Mouse (Mus musculus): ENCODE measurements at regions not wholly inside any gene's neighbourhood (a gene's known extent, or its start where the extent isn't known, plus 50 kb on each side); places are given as distances from the start of the nearest gene placed in this dataset.

GRCm38 (mm10) chr11:113095625-113096024, 313.6 kb downstream of the Sox9 start:
- ChIA-PET CTCF (no interaction called here), POLR2A (interaction anchor here in 2 of 4 experiments (0.7 to 1.1 kb wide), 3 partner anchors 8 to 37 kb away, joined by 3 read pairs; no protein-coding TSS in a partner anchor)

GRCm38 (mm10) chr11:113096209-113096608, 314.2 kb downstream of the Sox9 start:
- ChIA-PET CTCF (no interaction called here), POLR2A (no interaction called here)

GRCm38 (mm10) chr11:113098360-113098759, 316.3 kb downstream of the Sox9 start:
- POLR2A ChIA-PET: no interaction called here
- CTCF ChIA-PET: no interaction called here

- ChIA-PET CTCF (no interaction called here), POLR2A (no interaction called here)
These were observed 318.8 kb downstream of the Sox9 start for GRCm38 (mm10) chr11:113100800-113101199.

- CTCF ChIA-PET: interaction anchor here in 1 of 4 experiments (0.6 kb wide), 1 partner anchor 287 kb away, joined by 4 read pairs; no protein-coding TSS in a partner anchor
- POLR2A ChIA-PET: no interaction called here
These were observed 319.5 kb downstream of the Sox9 start for GRCm38 (mm10) chr11:113101534-113101933.

GRCm38 (mm10) chr11:113103161-113103845, 321.3 kb downstream of the Sox9 start:
- CTCF ChIA-PET: no interaction called here
- POLR2A ChIA-PET: interaction anchor here in 1 of 4 experiments (0.6 kb wide), 1 partner anchor 51 kb away, joined by 3 read pairs; no protein-coding TSS in a partner anchor

GRCm38 (mm10) chr11:113105371-113105770, 323.3 kb downstream of the Sox9 start:
- CTCF ChIA-PET: no interaction called here
- POLR2A ChIA-PET: no interaction called here

GRCm38 (mm10) chr11:113107205-113107844, 325.3 kb downstream of the Sox9 start:
- POLR2A ChIA-PET: no interaction called here
- CTCF ChIA-PET: no interaction called here

- ChIA-PET CTCF (no interaction called here), POLR2A (no interaction called here)
These were observed 326.1 kb downstream of the Sox9 start for GRCm38 (mm10) chr11:113107966-113108699.

GRCm38 (mm10) chr11:113109096-113109495, 327.1 kb downstream of the Sox9 start:
- ChIA-PET CTCF (no interaction called here), POLR2A (no interaction called here)

GRCm38 (mm10) chr11:113113220-113113817, 331.3 kb downstream of the Sox9 start:
- ChIA-PET POLR2A (no interaction called here), CTCF (no interaction called here)

- ChIA-PET POLR2A (interaction anchor here in 1 of 4 experiments (1.4 kb wide), 1 partner anchor 15 kb away, joined by 3 read pairs; no protein-coding TSS in a partner anchor), CTCF (no interaction called here)
These were observed 335.3 kb downstream of the Sox9 start for GRCm38 (mm10) chr11:113117179-113117898.

- ChIA-PET CTCF (interaction anchor here in 1 of 4 experiments (1.4 kb wide), 1 partner anchor 45 kb away, joined by 3 read pairs; no protein-coding TSS in a partner anchor), POLR2A (interaction anchor here in 2 of 4 experiments (0.7 to 1.8 kb wide), 5 partner anchors 10 to 249 kb away, joined by 3 to 5 read pairs (median 4); no protein-coding TSS in a partner anchor)
These were observed 338.5 kb downstream of the Sox9 start for GRCm38 (mm10) chr11:113120570-113120969.

- POLR2A ChIA-PET: interaction anchor here in 2 of 4 experiments (1.5 to 1.9 kb wide), 3 partner anchors 9 to 49 kb away, joined by 4 read pairs; no protein-coding TSS in a partner anchor
- CTCF ChIA-PET: interaction anchor here in 1 of 4 experiments (1.4 kb wide), 1 partner anchor 44 kb away, joined by 3 read pairs; no protein-coding TSS in a partner anchor
These were observed 339.3 kb downstream of the Sox9 start for GRCm38 (mm10) chr11:113121307-113121706.

GRCm38 (mm10) chr11:113122137-113122536, 340.1 kb downstream of the Sox9 start:
- POLR2A ChIA-PET: interaction anchor here in 1 of 4 experiments (1.9 kb wide), 1 partner anchor 13 kb away, joined by 4 read pairs; no protein-coding TSS in a partner anchor

GRCm38 (mm10) chr11:113122964-113123363, 340.9 kb downstream of the Sox9 start:
- ChIA-PET POLR2A (interaction anchor here in 1 of 4 experiments (0.9 to 1.9 kb wide), 2 partner anchors 10 to 12 kb away, joined by 3 to 4 read pairs; no protein-coding TSS in a partner anchor), CTCF (no interaction called here)

More at GRCm38 (mm10) chr11:113122137-113122536, 340.1 kb downstream of the Sox9 start:
- CTCF ChIA-PET: no interaction called here

- CTCF ChIA-PET: interaction anchor here in 1 of 4 experiments (0.6 kb wide), 1 partner anchor 912 kb away, joined by 3 read pairs; no protein-coding TSS in a partner anchor
These were observed 343.8 kb downstream of the Sox9 start for GRCm38 (mm10) chr11:113125832-113126231.

GRCm38 (mm10) chr11:113129192-113129591, 347.2 kb downstream of the Sox9 start:
- POLR2A ChIA-PET: no interaction called here
- CTCF ChIA-PET: no interaction called here

More at GRCm38 (mm10) chr11:113125832-113126231, 343.8 kb downstream of the Sox9 start:
- POLR2A ChIA-PET: no interaction called here
